Mouse (Mus musculus) heart, adult 2 months (tissue): ENCODE data around the gene Pcdh15. TPM values are rescaled to one million over a fixed set of nuclear protein-coding genes. Genes with fewer than 3 reads are reported as not detected.

ENCODE experiments used
- DNase-seq, 2 experiments: peaks; one replicate each; pipeline ENCODE4 v3.0.0; 2021
- H3K27ac ChIP-seq: fragments of 200-600 bp; 2 replicates; pipeline ENCODE4 v1.8.1; 2022
- H3K27me3 ChIP-seq: fragments of 200-500 bp; 2 replicates; pipeline ENCODE4 v1.6.1; 2012; ENCODE audit warnings: mild to moderate bottlenecking, low read length, inconsistent platforms, mixed read lengths; ENCODE audit not compliant: control insufficient read depth, insufficient read depth
- H3K36me3 ChIP-seq: fragments of 200-500 bp; 2 replicates; pipeline ENCODE4 v1.6.1; 2012; ENCODE audit warnings: low read length, inconsistent platforms; ENCODE audit not compliant: control insufficient read depth, insufficient read depth
- H3K4me1 ChIP-seq: fragments of 200-500 bp; 2 replicates; pipeline ENCODE4 v1.6.1; 2011; ENCODE audit warnings: low read length; ENCODE audit not compliant: control insufficient read depth, insufficient read depth
- H3K4me3 ChIP-seq: fragments of 200-600 bp; 2 replicates; pipeline ENCODE4 v1.8.1; 2022
- H3K79me2 ChIP-seq: fragments of 200-500 bp; replicated peaks from 2 replicates; pipeline ENCODE4 v1.6.1; 2012; ENCODE audit warnings: mild to moderate bottlenecking, inconsistent platforms, low read length, moderate library complexity, mixed read lengths; ENCODE audit not compliant: control insufficient read depth, insufficient read depth
- H3K9ac ChIP-seq: fragments of 200-500 bp; 2 replicates; pipeline ENCODE4 v1.6.1; 2012; ENCODE audit warnings: low read depth, mild to moderate bottlenecking, control low read depth, inconsistent platforms, low read length, mixed read lengths
- CTCF ChIP-seq: fragments of 200-600 bp; IDR thresholded peaks from 2 replicates; pipeline ENCODE4 v1.8.1; 2022; ENCODE audit warnings: antibody characterized with exemption, mild to moderate bottlenecking, moderate library complexity
- EP300 ChIP-seq: fragments of 200-500 bp; IDR thresholded peaks from 2 replicates; pipeline ENCODE4 v1.6.1; 2011; ENCODE audit warnings: low read depth, low read length, control low read depth; ENCODE audit not compliant: insufficient read depth
- POLR2A ChIP-seq: fragments of 200-500 bp; IDR thresholded peaks from 2 replicates; pipeline ENCODE4 v1.6.1; 2011; ENCODE audit warnings: mild to moderate bottlenecking, low read depth, low read length, control low read depth; ENCODE audit not compliant: insufficient read depth
- WGBS: fragments of 180-500 bp; shearing (Covaris S2); methylation state at CpG from one replicate; pipeline ENCODE4 v1.1.7; 2018; 5-methylcytosine and 5-hydroxymethylcytosine counted together
- intact Hi-C: fragments of 180-260 bp; cut with DNase I; formaldehyde crosslinking; loops from one replicate; pipeline ENCODE4 v1.15.1; 2025
- polyA plus RNA-seq: library from polyadenylated mRNA; depleted of rRNA; stranded (reverse); fragments of >200 nt; gene quantifications from 2 replicates; pipeline ENCODE4 v1.2.3, GENCODE M21; 2012
- total RNA-seq, 2 experiments: library from RNA; stranded (reverse); gene quantifications; 2 replicates each; pipeline ENCODE4 v1.2.3; 2021

Gene Pcdh15
- total and polyA plus RNA-seq, 3 experiments = 0.61 to 0.89 (median 0.68) TPM

- 50% methylated on average over 1 of the region's 1 CpGs for WGBS
- H3K4me1 ChIP-seq = no peaks in the 10 kb centered on the region
- H3K27ac ChIP-seq = no peak overlapping the region
- no peak overlapping the region for H3K4me3 ChIP-seq
- intact Hi-C loops = no loop called here
- TF ChIP-seq EP300 (no peak), CTCF (no peak), POLR2A (no peak)
- H3K36me3 ChIP-seq = no peaks in the 10 kb centered on the region
- no peak overlapping the region for H3K9ac ChIP-seq
- no peaks in the 10 kb centered on the region for H3K79me2 ChIP-seq
- no peak for DNase-seq
- H3K27me3 ChIP-seq = no peaks in the 10 kb centered on the region
Measured at GRCm38 (mm10) chr10:74378697-74379096, 1279.6 kb downstream of the Pcdh15 start.

- 64% methylated on average over 7 of the region's 7 CpGs for WGBS
- TF ChIP-seq CTCF (no peak), POLR2A (no peak), EP300 (no peak)
- no peaks in the 10 kb centered on the region for H3K27me3 ChIP-seq
- no peaks in the 10 kb centered on the region for H3K4me1 ChIP-seq
- no peak for DNase-seq
- H3K36me3 ChIP-seq = no peaks in the 10 kb centered on the region
- no peak overlapping the region for H3K9ac ChIP-seq
- no peak overlapping the region for H3K27ac ChIP-seq
- no peak overlapping the region for H3K4me3 ChIP-seq
- intact Hi-C loops = no loop called here
- no peaks in the 10 kb centered on the region for H3K79me2 ChIP-seq
Measured at GRCm38 (mm10) chr10:74379276-74380134, 1280.4 kb downstream of the Pcdh15 start.

- no peak overlapping the region for H3K4me3 ChIP-seq
- H3K79me2 ChIP-seq = no peaks in the 10 kb centered on the region
- no peaks in the 10 kb centered on the region for H3K27me3 ChIP-seq
- no peak for DNase-seq
- intact Hi-C loops = no loop called here
- WGBS = 72% methylated on average over 10 of the region's 10 CpGs
- TF ChIP-seq CTCF (no peak), POLR2A (no peak), EP300 (no peak)
- no peaks in the 10 kb centered on the region for H3K36me3 ChIP-seq
- no peak overlapping the region for H3K27ac ChIP-seq
- no peaks in the 10 kb centered on the region for H3K4me1 ChIP-seq
- no peak overlapping the region for H3K9ac ChIP-seq
Measured at GRCm38 (mm10) chr10:74387538-74388499, 1288.7 kb downstream of the Pcdh15 start.

GRCm38 (mm10) chr10:74403111-74403510 lies 1304.0 kb downstream of the Pcdh15 start:
- Histone ChIP-seq H3K27me3 (no peaks in the 10 kb centered on the region), H3K79me2 (no peaks in the 10 kb centered on the region), H3K36me3 (no peaks in the 10 kb centered on the region), H3K27ac (no peak overlapping the region), H3K4me3 (no peak overlapping the region), H3K9ac (no peak overlapping the region), H3K4me1 (no peaks in the 10 kb centered on the region)
- no peak for DNase-seq
- WGBS = 81% methylated on average over 8 of the region's 8 CpGs
- intact Hi-C loops = no loop called here
- TF ChIP-seq CTCF (no peak), POLR2A (no peak), EP300 (no peak)

GRCm38 (mm10) chr10:74414021-74414420 lies 1314.9 kb downstream of the Pcdh15 start:
- Histone ChIP-seq H3K9ac (no peak overlapping the region), H3K4me3 (no peak overlapping the region), H3K27me3 (no peaks in the 10 kb centered on the region), H3K36me3 (no peaks in the 10 kb centered on the region), H3K79me2 (no peaks in the 10 kb centered on the region), H3K4me1 (no peaks in the 10 kb centered on the region), H3K27ac (no peak overlapping the region)
- DNase-seq = no peak
- no peak for TF ChIP-seq EP300
- TF ChIP-seq CTCF = no peak
- no peak for TF ChIP-seq POLR2A
- intact Hi-C loops = no loop called here
- WGBS = 53% methylated on average over 3 of the region's 3 CpGs
